Mouse (Mus musculus) right cerebral cortex, adult 18-20 months (tissue): ENCODE results near the gene Igdcc4.
"Not testable (repeated sequence)": the region's sequence is repeated elsewhere in the genome, so short reads cannot be mapped to it uniquely, and the experiment has no call there.

Source experiments
- DNase-seq: peaks from one replicate; pipeline ENCODE4 v3.0.0; 2022; ENCODE audit warnings: mixed read lengths

Igdcc4 gene

GRCm38 (mm10) chr9:65100991-65101685 is at the start of gene Igdcc4:
Gene Igdcc4, plus strand, starts transcription at chr9:65101486.
- DNase-seq = peak; percentile 37

DNA sequence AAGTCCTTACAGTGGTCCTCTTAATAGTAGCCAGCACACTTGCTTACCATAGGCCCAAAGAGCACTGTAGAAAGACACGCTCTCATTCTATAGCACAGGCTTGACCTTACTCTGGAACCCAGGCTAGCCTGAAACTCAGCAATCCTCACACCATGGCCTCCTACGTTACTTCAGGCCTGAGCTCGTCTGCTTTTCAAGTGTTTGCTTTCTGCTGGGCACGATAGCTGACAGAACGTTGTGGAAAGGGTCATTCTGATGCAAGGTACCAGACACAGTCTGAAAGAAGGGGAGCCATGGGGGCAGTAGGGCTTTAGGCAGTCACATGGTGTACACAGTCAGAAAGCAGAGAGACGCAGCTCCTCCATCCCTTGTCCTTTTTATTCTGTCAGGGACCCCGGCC is 37.0 kb upstream of the Igdcc4 start:
- DNase-seq = no peak

DNA sequence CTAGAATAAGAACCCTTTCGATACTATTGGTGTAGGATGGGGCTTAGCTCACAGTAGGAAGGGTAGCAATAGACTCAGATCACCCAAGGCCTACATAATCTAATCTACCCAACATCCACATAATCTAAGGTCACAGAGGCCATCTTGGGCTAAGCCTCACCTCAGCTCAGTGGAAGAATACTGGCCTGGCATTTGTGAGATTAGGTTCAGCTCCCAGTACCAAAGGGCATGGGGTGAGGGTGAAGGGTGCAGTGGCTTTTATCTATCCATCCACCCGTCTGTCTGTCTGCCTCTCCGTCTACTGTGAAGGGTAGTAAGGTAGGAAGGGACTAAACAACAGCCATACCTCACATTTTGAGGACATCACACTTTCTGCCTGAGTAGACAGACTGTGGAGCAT is 30.7 kb upstream of the Igdcc4 start:
- no peak for DNase-seq

GRCm38 (mm10) chr9:65073555-65073954 is 27.7 kb upstream of the Igdcc4 start:
- DNase-seq = no peak

DNA sequence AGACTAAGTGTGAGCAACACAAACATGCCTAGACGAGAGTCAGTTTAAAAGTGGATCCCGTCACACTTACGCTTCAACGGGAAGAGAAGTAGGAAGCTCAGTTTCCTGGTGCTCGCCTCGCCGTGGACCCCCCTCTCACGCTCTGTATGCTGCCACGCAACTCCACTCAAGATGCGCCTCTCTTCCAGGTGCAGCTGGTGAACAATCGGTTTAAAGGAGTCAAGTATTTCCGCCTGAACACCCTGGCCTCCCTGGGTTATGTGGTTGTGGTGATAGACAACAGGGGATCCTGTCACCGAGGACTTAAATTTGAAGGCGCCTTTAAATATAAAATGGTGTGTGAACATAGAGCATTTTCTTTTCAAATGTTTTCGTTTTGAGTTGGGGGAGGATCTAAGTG is 27.0 kb upstream of the Igdcc4 start:
- DNase-seq = no peak

DNA sequence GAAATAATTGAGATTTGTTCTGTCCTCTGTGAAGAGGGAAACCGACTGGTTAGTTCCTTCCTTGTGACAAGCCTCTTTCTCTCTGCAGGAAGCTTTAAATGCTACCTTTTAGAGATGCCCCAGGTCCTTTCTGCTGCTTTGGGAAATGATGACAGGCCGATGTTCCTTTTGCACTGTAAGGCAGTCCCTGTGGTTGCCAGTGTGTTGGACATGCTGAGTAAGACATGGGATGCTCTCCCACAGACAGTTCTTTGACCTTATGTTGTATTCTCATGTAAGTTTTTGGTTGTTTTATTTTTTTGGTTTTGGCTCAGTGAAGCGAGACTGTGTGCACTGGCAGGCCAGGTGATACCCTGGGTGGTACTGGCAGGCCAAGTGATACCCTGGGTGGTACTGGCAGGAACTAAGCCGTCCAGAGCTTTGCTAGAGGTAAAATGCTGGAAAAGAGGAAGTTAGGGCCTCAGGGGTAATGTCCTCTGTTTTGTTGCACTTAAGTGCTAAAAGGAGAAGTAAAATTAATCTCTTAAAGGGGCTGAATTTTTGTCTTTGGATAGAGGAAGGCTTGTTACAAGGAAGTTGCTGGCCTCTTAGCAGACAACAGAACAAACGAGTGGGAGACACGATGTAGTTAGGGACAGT is 26.3 kb upstream of the Igdcc4 start:
- no peak for DNase-seq

- no peak for DNase-seq
Measured at GRCm38 (mm10) chr9:65077536-65077935, 23.8 kb upstream of the Igdcc4 start.

- not testable (repeated sequence) for DNase-seq
Measured at GRCm38 (mm10) chr9:65080141-65080540, 21.1 kb upstream of the Igdcc4 start.

GRCm38 (mm10) chr9:65083075-65083765 is 18.1 kb upstream of the Igdcc4 start:
- peak; percentile 11 for DNase-seq

DNA sequence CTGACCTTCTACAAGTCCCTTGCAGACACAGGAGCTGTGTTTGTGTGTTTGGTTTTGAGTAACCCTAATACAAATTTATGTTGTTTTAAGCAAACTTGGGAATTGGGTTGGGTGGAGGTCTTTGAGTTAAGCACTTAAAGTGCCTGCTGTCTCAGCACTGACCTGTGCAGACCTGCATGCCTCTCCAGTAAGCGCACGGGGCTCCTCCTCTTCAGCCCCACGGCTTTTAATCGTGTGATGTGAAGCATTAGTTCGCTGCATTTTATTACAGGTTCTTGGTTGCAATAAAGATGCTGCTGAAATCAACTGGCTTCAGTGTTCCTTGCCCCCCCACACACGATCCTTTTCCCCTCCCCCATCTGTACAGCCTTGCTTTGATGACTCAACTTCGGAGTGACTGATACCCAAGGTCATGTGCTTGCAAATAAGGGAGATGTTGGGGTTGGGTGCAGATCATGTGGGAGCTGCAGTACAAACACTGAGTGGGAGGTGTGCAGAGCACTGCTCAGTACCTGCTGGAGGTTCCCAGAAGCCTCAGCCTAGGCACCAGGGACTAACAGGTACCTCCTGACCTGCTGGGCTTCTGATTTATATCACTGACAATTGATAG is 17.0 kb upstream of the Igdcc4 start:
- DNase-seq = peak; percentile 39

GRCm38 (mm10) chr9:65085270-65085669 is 16.0 kb upstream of the Igdcc4 start:
- DNase-seq = no peak

DNA sequence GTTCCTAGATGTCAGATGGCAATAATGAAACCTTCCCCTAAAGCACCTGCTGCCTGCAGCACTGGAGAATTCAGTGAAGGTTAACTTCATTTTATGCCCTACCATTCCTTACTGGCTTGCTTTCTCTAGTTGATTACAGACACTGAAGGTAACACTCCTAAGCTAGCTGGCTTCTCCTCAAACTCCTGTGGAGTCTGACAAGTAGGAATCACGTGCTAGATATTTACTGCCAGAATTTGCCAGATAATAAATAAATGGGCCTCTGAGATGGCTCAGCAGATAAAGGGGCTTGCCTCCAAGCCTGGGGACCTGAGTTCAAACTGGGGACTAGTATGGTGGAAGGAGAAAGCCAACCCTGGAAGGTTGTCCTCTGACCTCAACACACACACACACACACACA is 14.5 kb upstream of the Igdcc4 start:
- DNase-seq = no peak

- DNase-seq = no peak
Measured at GRCm38 (mm10) chr9:65087490-65087889, 13.8 kb upstream of the Igdcc4 start.

DNA sequence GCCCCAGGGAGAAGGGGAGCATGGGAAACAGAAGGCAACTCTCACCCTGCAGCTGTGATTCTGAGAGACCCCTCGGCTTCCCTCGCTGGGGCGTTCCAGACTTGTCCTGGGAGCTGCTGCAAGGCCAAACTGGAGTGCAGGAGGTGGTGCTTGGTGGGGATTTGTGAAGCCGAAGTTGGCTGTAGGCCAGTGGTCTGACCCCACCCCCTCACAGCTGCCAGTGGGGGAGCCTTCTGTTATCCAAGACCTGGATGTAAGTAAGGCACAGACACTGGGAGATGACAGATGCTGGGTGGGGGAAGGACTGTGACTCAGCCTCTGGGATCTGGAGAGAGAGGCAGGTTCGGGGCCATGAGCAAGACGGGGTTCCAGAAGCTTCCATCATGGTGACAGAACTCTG is 7.0 kb upstream of the Igdcc4 start:
- DNase-seq = peak; percentile 55

GRCm38 (mm10) chr9:65101686-65102376 is 545 bp downstream of the Igdcc4 start:
- peak; percentile 35 for DNase-seq

- peak; percentile 18 for DNase-seq
Measured at GRCm38 (mm10) chr9:65102377-65103172, 1.3 kb downstream of the Igdcc4 start.

DNA sequence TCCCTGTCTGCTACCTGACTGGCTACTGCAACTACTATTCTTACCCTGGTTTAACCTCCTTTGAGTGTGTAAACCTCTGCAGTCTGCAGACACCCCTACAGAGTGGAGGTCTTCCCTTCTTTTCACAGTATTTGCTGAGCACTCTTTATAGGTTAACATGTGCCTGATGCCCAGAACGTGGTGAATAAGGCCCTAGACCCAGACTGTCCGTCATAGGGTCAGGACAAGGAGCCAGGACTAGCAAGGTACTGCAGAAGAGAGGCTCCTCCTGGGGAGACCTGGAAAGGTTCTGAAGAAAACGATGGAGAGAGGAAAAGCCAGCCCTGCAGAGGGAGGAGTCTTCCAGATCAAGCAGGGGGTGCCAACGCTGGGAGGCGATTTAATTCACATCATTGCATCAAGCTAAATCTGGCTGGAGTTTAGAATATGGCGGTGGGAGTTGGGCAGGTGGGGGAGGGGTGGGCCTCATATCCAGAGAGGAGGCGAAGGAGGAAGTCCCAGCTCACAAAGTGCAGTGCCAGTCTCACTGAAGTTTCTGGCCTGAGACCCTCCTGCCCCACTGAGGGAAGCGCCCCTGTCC is 2.0 kb downstream of the Igdcc4 start:
- no peak for DNase-seq

GRCm38 (mm10) chr9:65106821-65107220 is 5.5 kb downstream of the Igdcc4 start:
- no peak for DNase-seq

GRCm38 (mm10) chr9:65107893-65108292 is 6.6 kb downstream of the Igdcc4 start:
- DNase-seq = no peak

- DNase-seq = peak; percentile 60
Measured at GRCm38 (mm10) chr9:65109132-65110072, 8.1 kb downstream of the Igdcc4 start.

- no peak for DNase-seq
Measured at GRCm38 (mm10) chr9:65111698-65112097, 10.4 kb downstream of the Igdcc4 start.
